Mouse (Mus musculus): ENCODE data around the gene Rspo1.

Gene Rspo1

GRCm38 (mm10) chr4:124970677-124971076, 15.6 kb upstream of the Rspo1 start:
- in situ Hi-C loops (cut with MboI; ENCODE audit: unreplicated experiment in 2 of 2) = loop anchor here in 1 of 2 experiments (25.0 kb wide), 1 partner anchor 992 kb away; no protein-coding TSS in a partner anchor

GRCm38 (mm10) chr4:124971094-124971493, 15.1 kb upstream of the Rspo1 start:
- in situ Hi-C loops (cut with MboI; ENCODE audit: unreplicated experiment in 2 of 2) = loop anchor here in 1 of 2 experiments (25.0 kb wide), 1 partner anchor 991 kb away; no protein-coding TSS in a partner anchor

- in situ Hi-C loops (cut with MboI; ENCODE audit: unreplicated experiment in 2 of 2) = loop anchor here in 1 of 2 experiments (25.0 kb wide), 1 partner anchor 990 kb away; no protein-coding TSS in a partner anchor
These were observed 13.9 kb upstream of the Rspo1 start for GRCm38 (mm10) chr4:124972316-124972715.

GRCm38 (mm10) chr4:124973296-124973695, 12.9 kb upstream of the Rspo1 start:
- in situ Hi-C loops (cut with MboI; ENCODE audit: unreplicated experiment in 2 of 2) = loop anchor here in 1 of 2 experiments (25.0 kb wide), 1 partner anchor 989 kb away; no protein-coding TSS in a partner anchor

- in situ Hi-C loops (cut with MboI; ENCODE audit: unreplicated experiment in 2 of 2) = no loop called here
These were observed 8.0 kb upstream of the Rspo1 start for GRCm38 (mm10) chr4:124978201-124978600.

- in situ Hi-C loops (cut with MboI; ENCODE audit: unreplicated experiment in 2 of 2) = loop anchor here in 1 of 2 experiments (5.0 kb wide), 1 partner anchor 33 kb away; the partner anchor contains the start of gene Gnl2
These were observed 2.2 kb upstream of the Rspo1 start for GRCm38 (mm10) chr4:124983893-124984526.

- in situ Hi-C loops (cut with MboI; ENCODE audit: unreplicated experiment in 2 of 2) = loop anchor here in 1 of 2 experiments (5.0 kb wide), 1 partner anchor 32 kb away; the partner anchor contains the start of gene Gnl2
These were observed 1.2 kb upstream of the Rspo1 start for GRCm38 (mm10) chr4:124984871-124985670.

GRCm38 (mm10) chr4:124986739-124987710, 795 bp downstream of the Rspo1 start:
- in situ Hi-C loops (cut with MboI; ENCODE audit: unreplicated experiment in 2 of 2) = no loop called here

GRCm38 (mm10) chr4:124987711-124988097, 1.5 kb downstream of the Rspo1 start:
- in situ Hi-C loops (cut with MboI; ENCODE audit: unreplicated experiment in 2 of 2) = no loop called here

- in situ Hi-C loops (cut with MboI; ENCODE audit: unreplicated experiment in 2 of 2) = no loop called here
These were observed 2.2 kb downstream of the Rspo1 start for GRCm38 (mm10) chr4:124988382-124988781.

GRCm38 (mm10) chr4:124989787-124990253, 3.6 kb downstream of the Rspo1 start:
- in situ Hi-C loops (cut with MboI; ENCODE audit: unreplicated experiment in 2 of 2) = no loop called here

- in situ Hi-C loops (cut with MboI; ENCODE audit: unreplicated experiment in 2 of 2) = no loop called here
These were observed 4.1 kb downstream of the Rspo1 start for GRCm38 (mm10) chr4:124990325-124990724.

- in situ Hi-C loops (cut with MboI; ENCODE audit: unreplicated experiment in 2 of 2) = no loop called here
These were observed 11.4 kb downstream of the Rspo1 start for GRCm38 (mm10) chr4:124997479-124998147.

- in situ Hi-C loops (cut with MboI; ENCODE audit: unreplicated experiment in 2 of 2) = no loop called here
These were observed 13.3 kb downstream of the Rspo1 start for GRCm38 (mm10) chr4:124999548-124999947.

GRCm38 (mm10) chr4:125002978-125003377, 16.7 kb downstream of the Rspo1 start:
- in situ Hi-C loops (cut with MboI; ENCODE audit: unreplicated experiment in 2 of 2) = no loop called here

GRCm38 (mm10) chr4:125004886-125005285, 18.7 kb downstream of the Rspo1 start:
- in situ Hi-C loops (cut with MboI; ENCODE audit: unreplicated experiment in 2 of 2) = no loop called here

- in situ Hi-C loops (cut with MboI; ENCODE audit: unreplicated experiment in 2 of 2) = no loop called here
These were observed 21.2 kb downstream of the Rspo1 start for GRCm38 (mm10) chr4:125007460-125007859.

- in situ Hi-C loops (cut with MboI; ENCODE audit: unreplicated experiment in 2 of 2) = no loop called here
These were observed 22.0 kb downstream of the Rspo1 start for GRCm38 (mm10) chr4:125008220-125008619.

- in situ Hi-C loops (cut with MboI; ENCODE audit: unreplicated experiment in 2 of 2) = no loop called here
These were observed 22.5 kb downstream of the Rspo1 start for GRCm38 (mm10) chr4:125008712-125009111.
